Mouse (Mus musculus): ENCODE results near the gene Bub3. TPM values are rescaled to one million over a fixed set of nuclear protein-coding genes. Genes with fewer than 3 reads are reported as not detected.
A peak's percentile ranks its signal among the peaks of the same experiment; 100 is the strongest.

Bub3 gene
- polyA plus RNA-seq, 1 experiment from 2014 or later, result 67.0 TPM

DNA sequence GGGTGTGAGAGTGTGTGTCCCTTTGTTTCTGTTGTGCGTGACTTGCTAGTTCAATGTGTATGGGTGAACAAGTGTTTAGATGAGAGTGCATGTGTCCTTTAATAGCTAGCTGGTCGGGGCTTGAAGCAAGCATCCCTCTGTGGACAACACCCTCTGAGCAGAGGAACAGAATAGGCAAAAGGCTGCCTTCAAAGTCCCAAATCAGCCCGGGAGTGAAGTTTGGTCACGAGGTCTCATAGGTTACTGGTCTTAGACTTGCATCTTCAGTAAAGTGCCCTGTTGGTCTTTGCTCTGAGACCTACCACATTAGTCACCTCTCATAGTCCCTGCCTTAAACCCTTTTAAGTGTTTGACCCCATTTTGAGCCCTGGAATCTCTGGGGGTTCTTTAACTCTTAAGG is 8.6 kb upstream of the Bub3 start:
- H3K9ac ChIP-seq (replicated peaks), result no peak overlapping the region
- no peak overlapping the region for H3K4me2 ChIP-seq (ENCODE audit: low read depth, low read length)
- no peak overlapping the region for H3K4me3 ChIP-seq (ENCODE audit: low read depth, low read length)
- H3K4me1 ChIP-seq (ENCODE audit: insufficient read depth), result peaks cover 10% of the 10 kb centered on the region; the same call in 1 of the 2 replicates
- peaks cover 100% of the 10 kb centered on the region for H3K27me3 ChIP-seq (ENCODE audit: insufficient read depth, low read length)
- H3K27ac ChIP-seq (ENCODE audit: low read depth), result no peak overlapping the region
- TF ChIP-seq CTCF (IDR thresholded peaks at IDR 0.05; ENCODE audit: low read depth) (no peak), EP300 (IDR thresholded peaks at IDR 0.05; ENCODE audit: low read depth) (no peak)
- no peaks in the 10 kb centered on the region for H3K36me3 ChIP-seq (replicated peaks; ENCODE audit: insufficient read depth, low read length)
- WGBS (ENCODE audit: insufficient replicate concordance), result 2% methylated on average over 4 of the region's 4 CpGs
- no peak for ATAC-seq
- no peak for DNase-seq
- H3K9me3 ChIP-seq (ENCODE audit: low read length), result no peaks in the 10 kb centered on the region

DNA sequence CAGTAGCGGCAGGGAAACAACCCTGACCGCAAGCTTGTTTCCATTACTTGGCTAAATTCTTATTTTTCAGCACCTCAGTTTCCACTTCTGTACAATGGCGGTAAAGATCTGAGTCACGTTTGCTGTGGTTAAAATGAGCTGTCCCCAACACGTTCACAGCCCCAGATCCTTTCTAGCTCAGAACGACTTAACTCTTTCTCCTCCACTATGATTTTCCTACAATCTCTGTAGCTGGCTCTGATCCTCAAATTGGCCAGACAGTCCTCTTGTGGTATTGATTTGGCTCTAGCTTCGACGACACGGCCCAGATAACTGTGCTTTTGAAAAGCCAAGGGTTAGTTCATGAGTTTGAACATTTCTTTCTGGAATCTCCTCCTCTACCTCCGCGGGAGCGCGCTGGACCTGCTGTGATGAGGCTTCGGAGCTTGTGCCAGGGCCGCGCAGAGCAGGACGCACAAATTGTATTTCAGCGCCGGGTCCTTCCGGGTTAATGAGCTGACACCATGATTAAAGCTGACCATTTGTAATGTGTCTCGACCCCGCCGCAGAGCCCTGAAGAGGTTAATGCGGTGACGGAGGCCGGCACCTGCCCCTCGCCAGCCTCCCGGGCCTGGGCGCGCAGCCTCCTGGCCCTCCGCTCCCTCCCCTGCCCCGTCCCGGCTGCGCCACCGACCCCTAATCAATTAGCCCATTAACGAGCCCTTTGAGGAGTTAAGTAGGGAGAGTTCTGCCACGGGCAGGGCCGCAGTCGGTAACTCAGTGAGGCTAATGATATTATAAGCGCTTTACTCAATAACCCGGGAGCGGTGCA is 7.9 kb upstream of the Bub3 start:
- Histone ChIP-seq H3K4me3 (ENCODE audit: low read depth, low read length) (no peak overlapping the region), H3K4me2 (ENCODE audit: low read depth, low read length) (no peak overlapping the region), H3K4me1 (ENCODE audit: insufficient read depth) (peaks cover 14% of the 10 kb centered on the region; the same call in 1 of the 2 replicates), H3K36me3 (replicated peaks; ENCODE audit: insufficient read depth, low read length) (no peaks in the 10 kb centered on the region), H3K27ac (ENCODE audit: low read depth) (no peak overlapping the region), H3K9ac (replicated peaks) (no peak overlapping the region), H3K9me3 (ENCODE audit: low read length) (no peaks in the 10 kb centered on the region), H3K27me3 (ENCODE audit: insufficient read depth, low read length) (peaks cover 100% of the 10 kb centered on the region)
- 2% methylated on average over 42 of the region's 42 CpGs for WGBS (ENCODE audit: insufficient replicate concordance)
- DNase-seq (no peak), ATAC-seq (no peak)
- TF ChIP-seq CTCF (IDR thresholded peaks at IDR 0.05; ENCODE audit: low read depth), result no peak
- TF ChIP-seq EP300 (IDR thresholded peaks at IDR 0.05; ENCODE audit: low read depth), result no peak

DNA sequence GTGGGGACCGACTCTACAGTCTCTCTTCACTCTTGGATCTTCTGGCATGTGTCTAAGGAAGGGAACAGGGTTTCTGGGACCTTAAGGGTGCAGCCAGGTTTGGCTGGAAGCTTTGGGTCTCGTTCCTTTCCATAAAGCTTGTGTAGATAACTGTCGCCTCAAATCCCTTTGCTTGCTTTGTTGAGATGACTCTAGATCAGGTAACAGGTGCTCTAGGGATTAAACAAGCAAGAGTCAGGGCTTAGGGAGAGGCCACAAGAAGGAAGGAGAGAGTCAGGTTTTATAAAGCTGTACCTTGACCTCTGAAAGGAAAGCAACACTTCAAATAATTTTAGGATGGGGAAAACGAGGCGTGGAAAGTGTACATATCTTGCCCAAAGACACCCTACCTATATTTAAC is 7.2 kb upstream of the Bub3 start:
- 3% methylated on average over 5 of the region's 5 CpGs for WGBS (ENCODE audit: insufficient replicate concordance)

DNA sequence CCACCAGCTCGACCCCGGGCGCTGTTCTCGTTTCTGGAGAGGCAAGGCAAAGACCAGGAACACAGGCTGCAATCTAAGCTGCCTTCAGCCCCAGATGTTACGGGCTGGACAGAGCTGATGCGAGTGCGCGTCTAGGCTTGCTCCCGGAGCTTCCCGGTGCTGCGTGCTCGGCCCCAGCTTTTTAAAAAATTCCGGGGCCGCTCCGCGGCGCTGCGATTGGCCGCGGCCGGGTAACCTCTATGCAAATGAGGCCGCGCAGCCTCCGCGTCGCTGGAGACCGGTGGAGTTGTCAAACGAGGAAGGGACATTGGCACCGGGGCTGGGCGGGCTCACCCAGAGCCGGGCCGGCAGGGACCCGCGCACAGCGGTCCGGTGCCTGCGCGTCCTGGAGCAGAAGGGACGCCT is 6.2 kb upstream of the Bub3 start:
- peaks cover 14% of the 10 kb centered on the region; the same call in 1 of the 2 replicates for H3K4me1 ChIP-seq (ENCODE audit: insufficient read depth)
- H3K9ac ChIP-seq (replicated peaks), result no peak overlapping the region
- ATAC-seq (peak; percentile 23; the same call in 1 of the 2 replicates), DNase-seq (peak; percentile 34)
- no peaks in the 10 kb centered on the region for H3K36me3 ChIP-seq (replicated peaks; ENCODE audit: insufficient read depth, low read length)
- H3K27ac ChIP-seq (ENCODE audit: low read depth), result no peak overlapping the region
- H3K9me3 ChIP-seq (ENCODE audit: low read length), result no peaks in the 10 kb centered on the region
- peak overlapping the region; percentile 36 for H3K4me3 ChIP-seq (ENCODE audit: low read depth, low read length)
- WGBS (ENCODE audit: insufficient replicate concordance), result under 1% methylated on average over 35 of the region's 39 CpGs
- TF ChIP-seq CTCF (IDR thresholded peaks at IDR 0.05; ENCODE audit: low read depth), result no peak
- no peak for TF ChIP-seq EP300 (IDR thresholded peaks at IDR 0.05; ENCODE audit: low read depth)
- peak overlapping the region; percentile 52 for H3K4me2 ChIP-seq (ENCODE audit: low read depth, low read length)
- H3K27me3 ChIP-seq (ENCODE audit: insufficient read depth, low read length), result peaks cover 100% of the 10 kb centered on the region

More for the DNA sequence above, 7.2 kb upstream of the Bub3 start:
- Histone ChIP-seq H3K27ac (ENCODE audit: low read depth) (no peak overlapping the region), H3K36me3 (replicated peaks; ENCODE audit: insufficient read depth, low read length) (no peaks in the 10 kb centered on the region), H3K9me3 (ENCODE audit: low read length) (no peaks in the 10 kb centered on the region), H3K9ac (replicated peaks) (no peak overlapping the region), H3K4me3 (ENCODE audit: low read depth, low read length) (no peak overlapping the region), H3K4me1 (ENCODE audit: insufficient read depth) (peaks cover 14% of the 10 kb centered on the region; the same call in 1 of the 2 replicates), H3K4me2 (ENCODE audit: low read depth, low read length) (no peak overlapping the region), H3K27me3 (ENCODE audit: insufficient read depth, low read length) (peaks cover 100% of the 10 kb centered on the region)
- TF ChIP-seq EP300 (IDR thresholded peaks at IDR 0.05; ENCODE audit: low read depth) (no peak), CTCF (IDR thresholded peaks at IDR 0.05; ENCODE audit: low read depth) (no peak)
- ATAC-seq (no peak), DNase-seq (no peak)

DNA sequence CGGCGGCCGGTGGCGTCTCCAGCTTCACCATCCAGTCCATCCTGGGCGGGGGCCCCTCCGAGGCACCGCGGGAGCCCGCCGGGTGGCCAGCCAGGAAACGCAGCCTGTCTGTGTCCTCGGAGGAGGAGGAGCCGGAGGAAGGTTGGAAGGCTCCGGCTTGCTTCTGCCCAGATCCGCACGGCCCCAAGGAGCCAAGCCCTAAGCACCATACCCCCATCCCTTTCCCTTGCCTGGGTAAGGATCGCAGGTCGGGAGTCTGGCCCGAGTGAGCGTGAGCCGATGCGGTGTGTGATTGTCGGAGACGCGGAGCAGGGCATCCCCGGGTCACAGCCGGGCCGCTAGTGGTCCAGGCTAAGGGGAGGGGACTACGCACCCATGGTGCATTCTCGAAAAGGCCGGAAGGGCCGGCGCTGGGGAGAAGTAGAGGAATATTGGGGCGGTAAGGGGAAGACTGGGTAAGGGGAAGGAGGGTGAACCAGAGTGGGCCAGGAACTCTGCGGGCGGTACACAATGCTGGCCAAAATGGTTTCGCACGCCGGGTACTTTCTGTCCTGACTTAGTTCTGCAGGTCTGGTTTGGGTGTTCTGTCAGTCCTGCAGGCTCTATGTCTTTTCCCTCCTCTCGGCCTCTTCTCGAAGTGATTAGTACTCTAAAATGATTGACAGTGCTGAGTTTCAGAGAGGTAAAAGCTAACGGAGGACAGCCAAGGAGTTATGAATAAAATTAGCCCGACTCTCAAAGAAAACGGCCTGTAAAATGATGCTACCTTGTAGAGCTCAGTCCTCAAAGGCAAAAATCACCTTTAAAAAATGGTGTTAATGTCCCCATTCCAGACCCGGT is 5.5 kb upstream of the Bub3 start:
- WGBS (ENCODE audit: insufficient replicate concordance), result 2% methylated on average over 45 of the region's 45 CpGs
- Histone ChIP-seq H3K4me1 (ENCODE audit: insufficient read depth) (peaks cover 17% of the 10 kb centered on the region), H3K27me3 (ENCODE audit: insufficient read depth, low read length) (peaks cover 100% of the 10 kb centered on the region), H3K4me3 (ENCODE audit: low read depth, low read length) (peak overlapping the region; percentile 36), H3K4me2 (ENCODE audit: low read depth, low read length) (peak overlapping the region; percentile 52), H3K36me3 (replicated peaks; ENCODE audit: insufficient read depth, low read length) (no peaks in the 10 kb centered on the region), H3K9me3 (ENCODE audit: low read length) (no peaks in the 10 kb centered on the region), H3K9ac (replicated peaks) (no peak overlapping the region), H3K27ac (ENCODE audit: low read depth) (no peak overlapping the region)
- DNase-seq, result no peak
- no peak for TF ChIP-seq CTCF (IDR thresholded peaks at IDR 0.05; ENCODE audit: low read depth)
- TF ChIP-seq EP300 (IDR thresholded peaks at IDR 0.05; ENCODE audit: low read depth), result no peak
- ATAC-seq, result no peak
